Mouse (Mus musculus): ENCODE measurements at regions not wholly inside any gene's neighbourhood (a gene's known extent, or its start where the extent isn't known, plus 50 kb on each side); places are given as distances from the start of the nearest gene placed in this dataset.

GRCm38 (mm10) chr4:98182053-98182355 lies 201.1 kb downstream of the Tm2d1 start:
- peak; percentile 67; the same call in 1 of the 2 replicates for ATAC-seq (replicated peaks; ENCODE audit: extremely low read depth, insufficient read depth, low FRiP score)
- Histone ChIP-seq H3K4me3 (ENCODE audit: low read length) (no peak overlapping the region), H3K27me3 (ENCODE audit: control insufficient read depth, insufficient read depth, low read length) (no peaks in the 10 kb centered on the region), H3K27ac (ENCODE audit: low read length) (peak overlapping the region; percentile 66), H3K9ac (ENCODE audit: low read length) (no peak overlapping the region), H3K36me3 (ENCODE audit: control insufficient read depth, insufficient read depth) (no peaks in the 10 kb centered on the region), H3K4me1 (ENCODE audit: control insufficient read depth, insufficient read depth, low read length) (peaks cover 12% of the 10 kb centered on the region), H3K4me2 (ENCODE audit: low read depth, low read length) (peak overlapping the region; percentile 15; the same call in 1 of the 2 replicates), H3K9me3 (replicated peaks; ENCODE audit: control insufficient read depth, low read length) (no peaks in the 10 kb centered on the region)
- WGBS, result 21% methylated on average over 4 of the region's 4 CpGs

DNA sequence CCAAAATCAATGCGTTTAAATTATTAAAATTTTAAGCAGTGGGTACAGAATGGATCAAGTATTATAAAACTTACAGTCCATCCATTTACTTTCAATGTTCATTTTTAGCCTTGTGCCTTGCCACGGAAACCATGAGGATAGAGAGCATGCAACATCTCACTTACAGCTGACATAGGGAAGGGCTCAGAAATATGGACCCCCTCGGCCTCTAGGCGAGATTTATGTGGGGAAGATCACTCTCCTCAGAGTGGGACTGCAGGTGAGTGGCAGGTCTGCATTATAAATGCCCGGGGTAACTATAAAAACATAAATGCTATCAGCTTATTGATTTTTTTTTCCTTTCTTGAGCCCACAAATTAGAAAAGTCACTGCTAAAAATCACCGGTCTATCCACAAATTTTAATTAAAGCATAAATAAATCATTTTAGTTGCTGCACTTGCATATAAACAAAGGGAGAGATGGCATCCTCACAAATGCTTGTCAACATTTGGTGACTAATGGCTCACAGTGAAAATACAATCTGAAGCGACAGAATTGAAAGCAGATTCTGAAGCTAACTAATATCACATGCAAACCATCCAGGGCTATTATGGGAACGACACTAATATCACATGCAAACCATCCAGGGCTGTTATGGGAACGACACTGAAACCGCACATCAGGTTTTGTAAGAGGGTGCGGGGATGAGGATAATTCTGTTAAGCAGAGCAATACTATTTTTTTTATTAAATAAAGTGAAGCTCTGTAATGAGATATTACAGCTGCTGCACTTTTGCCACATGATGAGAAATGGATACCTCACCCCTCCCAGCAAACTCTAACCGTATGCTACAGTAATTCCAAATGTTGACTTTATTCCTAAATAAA lies 201.7 kb downstream of the Tm2d1 start:
- Histone ChIP-seq H3K27me3 (ENCODE audit: control insufficient read depth, insufficient read depth, low read length) (no peaks in the 10 kb centered on the region), H3K36me3 (ENCODE audit: control insufficient read depth, insufficient read depth) (no peaks in the 10 kb centered on the region), H3K4me2 (ENCODE audit: low read depth, low read length) (no peak overlapping the region), H3K4me1 (ENCODE audit: control insufficient read depth, insufficient read depth, low read length) (peaks cover 12% of the 10 kb centered on the region), H3K27ac (ENCODE audit: low read length) (peak overlapping the region; percentile 66), H3K9ac (ENCODE audit: low read length) (no peak overlapping the region), H3K4me3 (ENCODE audit: low read length) (no peak overlapping the region), H3K9me3 (replicated peaks; ENCODE audit: control insufficient read depth, low read length) (no peaks in the 10 kb centered on the region)
- no peak for ATAC-seq (replicated peaks; ENCODE audit: extremely low read depth, insufficient read depth, low FRiP score)
- 63% methylated on average over 12 of the region's 12 CpGs for WGBS

DNA sequence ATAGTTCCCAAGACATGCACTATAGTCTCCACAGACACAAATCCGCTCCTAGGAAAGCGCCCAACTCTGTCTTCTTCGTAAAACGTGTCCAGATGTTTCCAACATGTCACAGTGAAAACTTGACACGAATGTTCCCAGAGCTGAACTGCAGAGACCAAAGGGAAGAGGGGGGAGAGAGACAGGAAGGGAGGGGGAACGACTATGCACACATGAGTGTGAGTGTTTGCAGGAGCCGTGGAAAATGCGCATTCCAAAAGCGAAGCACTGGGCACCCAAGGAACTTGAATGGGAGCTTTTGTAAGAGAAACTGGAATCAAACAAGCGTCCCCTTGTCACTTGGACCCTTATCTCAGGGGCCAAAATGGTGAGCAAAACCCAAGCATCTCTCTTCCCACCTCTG lies 202.8 kb downstream of the Tm2d1 start:
- peak; percentile 52; the same call in 1 of the 2 replicates for ATAC-seq (replicated peaks; ENCODE audit: extremely low read depth, insufficient read depth, low FRiP score)

More for the DNA sequence above, 202.8 kb downstream of the Tm2d1 start:
- 18% methylated on average over 10 of the region's 10 CpGs for WGBS
- Histone ChIP-seq H3K27ac (ENCODE audit: low read length) (peak overlapping the region; percentile 21; the same call in 1 of the 2 replicates), H3K9me3 (replicated peaks; ENCODE audit: control insufficient read depth, low read length) (no peaks in the 10 kb centered on the region), H3K4me1 (ENCODE audit: control insufficient read depth, insufficient read depth, low read length) (peaks cover 12% of the 10 kb centered on the region), H3K36me3 (ENCODE audit: control insufficient read depth, insufficient read depth) (no peaks in the 10 kb centered on the region), H3K27me3 (ENCODE audit: control insufficient read depth, insufficient read depth, low read length) (no peaks in the 10 kb centered on the region), H3K9ac (ENCODE audit: low read length) (no peak overlapping the region), H3K4me2 (ENCODE audit: low read depth, low read length) (peak overlapping the region; percentile 24), H3K4me3 (ENCODE audit: low read length) (no peak overlapping the region)

All from heart, embryonic 16.5 days (tissue).